Mouse (Mus musculus) 3T3-L1 (cell line): ENCODE data around the gene Vmn1r38.
"Not testable (repeated sequence)": the region's sequence is repeated elsewhere in the genome, so short reads cannot be mapped to it uniquely, and the experiment has no call there.

ENCODE experiments used
- DNase-seq: peaks from one replicate; pipeline ENCODE4 v3.0.0-alpha.2; 2015; ENCODE audit warnings: low read depth, low spot score

Vmn1r38 gene

GRCm38 (mm10) chr6:66782527-66782926 is at the start of gene Vmn1r38:
Gene Vmn1r38 (minus strand): TSS chr6:66782627.
- DNase-seq, result not testable (repeated sequence)

- no peak for DNase-seq
These were observed 28.1 kb upstream of the Vmn1r38 start, which contains the start of gene Vmn1r39 for GRCm38 (mm10) chr6:66810509-66810908. Gene Vmn1r39 (minus strand): TSS chr6:66810609.

DNA sequence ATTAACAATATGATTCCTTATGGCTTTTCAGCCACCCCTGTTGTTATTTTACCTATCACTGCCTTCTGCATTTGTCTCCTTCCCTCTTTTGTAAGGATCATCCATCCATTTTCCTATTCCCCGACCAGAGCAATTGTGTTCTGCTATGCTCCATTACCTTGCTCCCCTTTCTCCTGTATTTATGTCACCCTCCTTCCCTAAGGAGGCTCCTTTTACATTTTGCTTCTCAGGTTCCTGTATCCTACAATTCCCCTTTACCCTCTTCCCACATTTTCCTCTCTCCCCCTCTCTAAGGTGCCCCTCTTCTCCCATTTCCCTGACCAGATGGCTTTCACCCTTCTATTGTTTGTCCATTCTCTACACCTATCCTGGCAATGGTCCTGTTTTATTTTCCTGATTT is 23.9 kb upstream of the Vmn1r38 start:
- DNase-seq, result no peak

GRCm38 (mm10) chr6:66805713-66806112 is 23.3 kb upstream of the Vmn1r38 start:
- no peak for DNase-seq

GRCm38 (mm10) chr6:66729082-66729481 is 53.3 kb downstream of the Vmn1r38 start, which contains the start of gene Vmn1r37:
Gene Vmn1r37 (plus strand): TSS chr6:66729382.
- DNase-seq, result not testable (repeated sequence)
